In the genomic region with DNA sequence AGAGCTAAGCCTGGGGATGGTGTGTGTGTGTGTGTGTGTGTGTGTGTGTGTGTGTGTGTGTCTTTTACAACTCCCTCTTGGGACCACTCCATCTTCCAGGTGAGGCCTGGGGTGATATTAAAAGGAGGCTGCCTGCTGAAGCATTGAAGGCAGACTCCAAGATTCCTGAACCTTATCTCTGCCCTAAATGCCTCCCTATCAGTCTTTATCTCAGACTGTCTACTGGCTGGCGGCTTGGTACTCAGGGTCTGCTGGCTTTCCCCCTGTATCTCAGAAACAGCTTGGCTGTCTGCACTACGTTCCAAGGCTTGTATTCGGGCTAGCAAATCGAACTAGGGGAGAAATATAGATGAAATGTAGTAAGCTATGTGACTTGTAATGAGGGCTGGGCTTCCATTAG, we compare ENCODE assay signal across 10 mouse cellular contexts.
"Had no signal": no experiment of that assay in that cellular context is flagged by ENCODE, and none has a peak within 500 bp of the region (broad histone marks: within the 10 kb centered on the region; RNA-seq: fewer than 3 reads in every experiment).

No protein-coding gene starts in this region.

- ATAC-seq: midbrain, embryonic 16.5 days had no signal

- H3K9ac ChIP-seq: limb, embryonic 15.5 days; liver, embryonic 14.5 days; midbrain, embryonic 12.5 days had no signal

- H3K4me3 ChIP-seq: limb, embryonic 15.5 days; midbrain, embryonic 12.5 days had no signal

- H3K4me2 ChIP-seq: limb, embryonic 15.5 days; midbrain, embryonic 12.5 days had no signal

- H3K36me3 ChIP-seq: limb, embryonic 15.5 days; midbrain, embryonic 12.5 days had no signal

- H3K9me3 ChIP-seq: limb, embryonic 15.5 days; midbrain, embryonic 12.5 days had no signal

- DNase-seq: kidney, adult 9 months; kidney, postnatal 36 days; lung, adult 18-20 months; retina, postnatal 1 day; thymus, postnatal 36 days had no signal

- H3K27ac ChIP-seq: kidney, postnatal 0 days; limb, embryonic 15.5 days; liver, embryonic 14.5 days; midbrain, embryonic 12.5 days had no signal
